Mouse (Mus musculus) midbrain, embryonic 15.5 days (tissue): Measurements from ENCODE around the gene Taco1. TPM values are rescaled to one million over a fixed set of nuclear protein-coding genes. Genes with fewer than 3 reads are reported as not detected.
"Not testable (repeated sequence)": the region's sequence is repeated elsewhere in the genome, so short reads cannot be mapped to it uniquely, and the experiment has no call there.

Experiments used
- ATAC-seq: fragments of 200-750 bp; cut with Nextera tagmentation; replicated peaks from 2 replicates; pipeline ENCODE4 v1.8.0; 2017; ENCODE audit warnings: moderate TSS enrichment
- H3K27ac ChIP-seq: fragments of 300-500 bp; sonication (generic); 2 replicates; pipeline ENCODE4 v1.5.1; 2015; ENCODE audit warnings: mild to moderate bottlenecking, inconsistent platforms
- H3K27me3 ChIP-seq: fragments of 300-500 bp; sonication (generic); replicated peaks from 2 replicates; pipeline ENCODE4 v1.6.1; 2015; ENCODE audit warnings: inconsistent platforms
- H3K36me3 ChIP-seq: fragments of 300-500 bp; sonication (generic); replicated peaks from 2 replicates; pipeline ENCODE4 v1.6.1; 2015; ENCODE audit warnings: inconsistent platforms
- H3K4me1 ChIP-seq: fragments of 300-500 bp; sonication (generic); 2 replicates; pipeline ENCODE4 v1.6.1; 2015; ENCODE audit warnings: inconsistent platforms
- H3K4me2 ChIP-seq: fragments of 300-500 bp; sonication (generic); 2 replicates; pipeline ENCODE4 v1.6.1; 2015; ENCODE audit warnings: inconsistent platforms, mild to moderate bottlenecking, moderate library complexity
- H3K4me3 ChIP-seq: fragments of 300-500 bp; sonication (generic); 2 replicates; pipeline ENCODE4 v1.5.1; 2015; ENCODE audit warnings: mild to moderate bottlenecking, inconsistent platforms
- H3K9ac ChIP-seq: fragments of 300-500 bp; sonication (generic); 2 replicates; pipeline ENCODE4 v1.6.1; 2015; ENCODE audit warnings: mild to moderate bottlenecking, inconsistent platforms
- H3K9me3 ChIP-seq: fragments of 300-500 bp; sonication (generic); 2 replicates; pipeline ENCODE4 v1.6.1; 2016; ENCODE audit warnings: inconsistent platforms
- WGBS: fragments of 180-500 bp; shearing (Covaris S2); methylation state at CpG from one replicate; pipeline ENCODE4 v1.1.7; 2015; ENCODE audit warnings: mixed read lengths; 5-methylcytosine and 5-hydroxymethylcytosine counted together
- polyA plus RNA-seq: library from polyadenylated mRNA; unstranded; fragments of >200 nt; fragmentation: Nextera tagmentation; extraction: Ambion mirVana; gene quantifications from 2 replicates; pipeline ENCODE4 v1.2.1, GENCODE M21; 2015

The Taco1 gene
- polyA plus RNA-seq: 7.1 and 7.7 TPM in 2 replicates

GRCm38 (mm10) chr11:106065923-106066571 lies at the start of gene Taco1:
Taco1 (plus strand) TSS chr11:106066061.
- under 1% methylated on average over 49 of the region's 49 CpGs for WGBS
- peak; percentile 98 for ATAC-seq

GRCm38 (mm10) chr11:106016440-106016839 lies 49.4 kb upstream of the Taco1 start:
- WGBS: 86% methylated on average over 5 of the region's 5 CpGs
- H3K27me3 ChIP-seq: no peaks in the 10 kb centered on the region
- no peaks in the 10 kb centered on the region for H3K36me3 ChIP-seq
- ATAC-seq: no peak
- peaks cover 25% of the 10 kb centered on the region for H3K4me1 ChIP-seq
- no peak overlapping the region for H3K27ac ChIP-seq
- no peaks in the 10 kb centered on the region for H3K9me3 ChIP-seq
- H3K9ac ChIP-seq: no peak overlapping the region
- H3K4me2 ChIP-seq: no peak overlapping the region
- no peak overlapping the region for H3K4me3 ChIP-seq

More at GRCm38 (mm10) chr11:106065923-106066571, at the start of gene Taco1:
- H3K9me3 ChIP-seq: no peaks in the 10 kb centered on the region
- no peaks in the 10 kb centered on the region for H3K36me3 ChIP-seq
- H3K27ac ChIP-seq: peak within 1 kb of the TSS; percentile 80
- H3K4me3 ChIP-seq: peak within 1 kb of the TSS; percentile 73
- peaks cover 13% of the 10 kb centered on the region for H3K4me1 ChIP-seq
- peak within 1 kb of the TSS; percentile 92 for H3K4me2 ChIP-seq
- no peaks in the 10 kb centered on the region for H3K27me3 ChIP-seq
- peak within 1 kb of the TSS; percentile 89 for H3K9ac ChIP-seq

- H3K4me2 ChIP-seq: peak overlapping the region; percentile 85
- H3K9me3 ChIP-seq: no peaks in the 10 kb centered on the region
- peak overlapping the region; percentile 78 for H3K27ac ChIP-seq
- 1% methylated on average over 49 of the region's 50 CpGs for WGBS
- H3K4me3 ChIP-seq: peak overlapping the region; percentile 52
- peak; percentile 83 for ATAC-seq
- H3K27me3 ChIP-seq: no peaks in the 10 kb centered on the region
- peak overlapping the region; percentile 63 for H3K9ac ChIP-seq
- H3K4me1 ChIP-seq: peaks cover 18% of the 10 kb centered on the region
- no peaks in the 10 kb centered on the region for H3K36me3 ChIP-seq
These were observed 45.7 kb upstream of the Taco1 start for GRCm38 (mm10) chr11:106020051-106020763.

GRCm38 (mm10) chr11:106025774-106026173 lies 40.1 kb upstream of the Taco1 start:
- peaks cover 6% of the 10 kb centered on the region for H3K4me1 ChIP-seq
- H3K27ac ChIP-seq: no peak overlapping the region
- no peaks in the 10 kb centered on the region for H3K9me3 ChIP-seq
- WGBS: 89% methylated on average over 3 of the region's 3 CpGs
- no peak overlapping the region for H3K4me3 ChIP-seq
- no peak for ATAC-seq
- no peak overlapping the region for H3K9ac ChIP-seq
- H3K4me2 ChIP-seq: no peak overlapping the region
- no peaks in the 10 kb centered on the region for H3K36me3 ChIP-seq
- H3K27me3 ChIP-seq: no peaks in the 10 kb centered on the region

- H3K4me3 ChIP-seq: no peak overlapping the region
- no peak overlapping the region for H3K9ac ChIP-seq
- H3K27me3 ChIP-seq: no peaks in the 10 kb centered on the region
- 42% methylated on average over 10 of the region's 11 CpGs for WGBS
- H3K27ac ChIP-seq: no peak overlapping the region
- no peak overlapping the region for H3K4me2 ChIP-seq
- H3K4me1 ChIP-seq: no peaks in the 10 kb centered on the region
- H3K9me3 ChIP-seq: no peaks in the 10 kb centered on the region
- H3K36me3 ChIP-seq: no peaks in the 10 kb centered on the region
- no peak; the same call in 1 of the 2 replicates for ATAC-seq
These were observed 39.3 kb upstream of the Taco1 start for GRCm38 (mm10) chr11:106026465-106027151.

DNA sequence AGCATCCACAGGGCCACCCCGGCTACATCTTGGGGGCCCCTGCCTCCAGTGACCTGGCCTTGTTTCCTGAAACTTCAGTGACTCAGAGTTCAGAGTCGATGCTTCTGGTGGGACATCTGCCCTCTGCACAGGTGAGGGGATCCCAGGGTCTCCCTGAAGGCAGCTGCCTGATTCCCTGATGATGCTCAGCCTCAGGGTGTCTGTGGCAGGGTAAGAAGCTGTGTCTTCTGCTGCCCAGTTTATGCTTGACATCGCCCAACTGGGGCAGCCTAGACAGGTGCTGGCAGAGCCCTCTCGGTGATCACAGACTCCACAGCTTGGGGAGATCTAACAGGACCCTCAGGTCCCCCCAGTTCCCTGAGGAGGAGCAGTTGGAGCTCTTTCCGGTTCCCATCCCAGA lies 38.3 kb upstream of the Taco1 start:
- no peak overlapping the region for H3K9ac ChIP-seq
- no peaks in the 10 kb centered on the region for H3K36me3 ChIP-seq
- no peaks in the 10 kb centered on the region for H3K27me3 ChIP-seq
- no peaks in the 10 kb centered on the region for H3K9me3 ChIP-seq
- WGBS: 88% methylated on average over 5 of the region's 5 CpGs
- H3K4me3 ChIP-seq: no peak overlapping the region
- no peak overlapping the region for H3K27ac ChIP-seq
- no peak overlapping the region for H3K4me2 ChIP-seq
- no peaks in the 10 kb centered on the region for H3K4me1 ChIP-seq
- peak; percentile 27; the same call in 1 of the 2 replicates for ATAC-seq

DNA sequence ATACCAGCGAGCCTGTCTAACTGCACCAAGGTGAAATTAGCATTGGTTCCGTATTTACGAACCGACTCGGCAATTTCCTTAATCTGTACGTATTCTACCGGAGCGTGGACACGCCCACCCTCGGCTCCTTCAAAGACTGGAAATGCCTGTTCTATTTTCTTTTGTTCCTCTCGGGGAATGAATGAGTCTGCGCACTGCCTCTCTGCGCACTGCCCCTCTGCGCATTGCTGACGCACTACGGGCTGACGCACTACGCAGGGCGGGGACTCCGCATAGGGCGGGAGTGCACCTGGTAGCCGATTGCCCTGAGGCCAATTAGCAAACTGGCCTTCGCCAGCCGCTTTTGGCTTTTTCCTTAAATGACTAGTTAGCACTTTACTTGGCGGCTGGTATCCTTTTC lies 33.8 kb upstream of the Taco1 start:
- Histone ChIP-seq H3K4me1 (peaks cover 13% of the 10 kb centered on the region), H3K4me3 (peak overlapping the region; percentile 29), H3K27ac (peak overlapping the region; percentile 71), H3K4me2 (peak overlapping the region; percentile 27; the same call in 1 of the 2 replicates)
- 50% methylated on average over 13 of the region's 25 CpGs for WGBS
- not testable (repeated sequence) for H3K27me3 ChIP-seq, ATAC-seq, H3K36me3 ChIP-seq, H3K9ac ChIP-seq, H3K9me3 ChIP-seq

DNA sequence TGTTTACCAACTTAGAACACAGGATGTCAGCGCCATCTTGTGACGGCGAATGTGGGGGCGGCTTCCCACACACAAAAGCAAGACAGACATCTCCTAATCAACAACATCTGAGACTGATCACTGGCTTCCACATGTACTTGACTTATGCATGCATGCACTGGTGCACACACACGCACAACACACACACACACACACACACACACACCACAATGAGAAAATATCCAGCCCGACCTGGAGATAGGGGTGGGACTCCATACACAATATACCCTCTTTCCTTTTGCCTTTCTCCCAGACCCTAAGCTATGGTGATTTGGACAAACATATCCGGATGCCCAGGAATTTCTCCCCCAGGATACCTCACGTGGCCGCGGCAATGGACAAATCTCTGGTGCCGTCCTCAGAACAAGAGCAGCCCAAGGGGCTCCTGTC lies 32.4 kb upstream of the Taco1 start:
- 38% methylated on average over 11 of the region's 11 CpGs for WGBS
- no peaks in the 10 kb centered on the region for H3K36me3 ChIP-seq
- H3K4me2 ChIP-seq: peak overlapping the region; percentile 45
- no peak for ATAC-seq
- H3K9me3 ChIP-seq: no peaks in the 10 kb centered on the region
- H3K9ac ChIP-seq: peak overlapping the region; percentile 29; the same call in 1 of the 2 replicates
- H3K4me3 ChIP-seq: 0 out of 2 replicates have a peak overlapping the region, but pooled peaks have one; percentile 10
- no peaks in the 10 kb centered on the region for H3K27me3 ChIP-seq
- H3K27ac ChIP-seq: peak overlapping the region; percentile 79
- peaks cover 21% of the 10 kb centered on the region for H3K4me1 ChIP-seq

DNA sequence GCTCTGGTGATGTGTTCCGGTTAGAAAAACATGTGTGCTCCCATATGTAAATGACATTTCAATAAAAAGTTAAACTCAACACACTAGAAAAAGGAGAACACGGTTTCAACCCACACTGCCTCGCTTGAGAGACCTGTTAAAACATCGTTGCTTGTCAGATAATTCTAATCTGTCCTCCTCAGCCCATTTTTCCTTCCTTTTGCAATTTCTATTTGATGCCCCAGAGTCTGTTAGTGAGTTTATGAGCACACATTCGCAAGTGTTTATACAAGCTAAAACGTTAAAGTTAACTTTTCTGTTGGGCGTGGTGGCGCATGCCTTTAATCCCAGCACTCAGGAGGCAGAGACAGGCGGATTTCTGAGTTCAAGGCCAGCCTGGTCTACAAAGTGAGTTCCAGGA lies 30.9 kb upstream of the Taco1 start:
- no peaks in the 10 kb centered on the region for H3K27me3 ChIP-seq
- no peak overlapping the region for H3K4me2 ChIP-seq
- H3K9ac ChIP-seq: no peak overlapping the region
- no peak overlapping the region for H3K27ac ChIP-seq
- no peaks in the 10 kb centered on the region for H3K36me3 ChIP-seq
- H3K4me3 ChIP-seq: no peak overlapping the region
- ATAC-seq: no peak
- no peaks in the 10 kb centered on the region for H3K9me3 ChIP-seq
- WGBS: 85% methylated on average over 9 of the region's 9 CpGs
- peaks cover 35% of the 10 kb centered on the region for H3K4me1 ChIP-seq

- no peaks in the 10 kb centered on the region for H3K36me3 ChIP-seq
- peak; percentile 98 for ATAC-seq
- WGBS: under 1% methylated on average over 66 of the region's 66 CpGs
These were observed 29.1 kb upstream of the Taco1 start, which contains the start of gene Dcaf7 for GRCm38 (mm10) chr11:106036548-106037417. Dcaf7 (plus strand) TSS chr11:106036872.

DNA sequence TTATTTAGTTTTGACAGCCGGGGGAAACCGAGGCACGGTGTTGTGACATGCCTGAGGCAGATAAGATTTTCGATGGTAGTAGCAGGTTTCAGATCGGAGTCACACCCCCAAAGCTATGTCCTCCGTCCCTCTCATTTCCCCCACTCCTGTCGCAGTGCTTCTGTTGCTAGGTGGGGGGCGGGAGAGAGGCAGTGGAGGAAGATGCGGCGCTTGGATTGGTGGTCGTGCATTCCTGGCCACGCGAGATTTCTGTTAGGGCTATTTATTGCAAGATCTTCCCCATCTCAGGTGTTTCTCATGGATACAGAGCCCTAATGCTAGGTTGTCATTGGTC lies 28.5 kb upstream of the Taco1 start:
- ATAC-seq: peak; percentile 49
- H3K36me3 ChIP-seq: no peaks in the 10 kb centered on the region
- peak overlapping the region; percentile 90 for H3K4me3 ChIP-seq
- H3K4me1 ChIP-seq: peaks cover 39% of the 10 kb centered on the region
- H3K27ac ChIP-seq: peak overlapping the region; percentile 92
- H3K9me3 ChIP-seq: no peaks in the 10 kb centered on the region
- peak overlapping the region; percentile 89 for H3K9ac ChIP-seq
- WGBS: 0% methylated on average over 13 of the region's 13 CpGs
- H3K27me3 ChIP-seq: no peaks in the 10 kb centered on the region
- H3K4me2 ChIP-seq: peak overlapping the region; percentile 71

More at GRCm38 (mm10) chr11:106036548-106037417, 29.1 kb upstream of the Taco1 start, which contains the start of gene Dcaf7:
- H3K9ac ChIP-seq: peak within 1 kb of the TSS; percentile 89
- H3K4me3 ChIP-seq: peak within 1 kb of the TSS; percentile 90
- no peaks in the 10 kb centered on the region for H3K27me3 ChIP-seq
- H3K27ac ChIP-seq: peak within 1 kb of the TSS; percentile 92
- peak within 1 kb of the TSS; percentile 71 for H3K4me2 ChIP-seq
- H3K9me3 ChIP-seq: no peaks in the 10 kb centered on the region
- peaks cover 39% of the 10 kb centered on the region for H3K4me1 ChIP-seq
